Mouse (Mus musculus): ENCODE results near the gene Fn1. TPM values are rescaled to one million over a fixed set of nuclear protein-coding genes. Genes with fewer than 3 reads are reported as not detected.

The Fn1 gene
- total and polyA plus RNA-seq, 3 experiments: 40.5 to 95.9 (median 58.2) TPM

DNA sequence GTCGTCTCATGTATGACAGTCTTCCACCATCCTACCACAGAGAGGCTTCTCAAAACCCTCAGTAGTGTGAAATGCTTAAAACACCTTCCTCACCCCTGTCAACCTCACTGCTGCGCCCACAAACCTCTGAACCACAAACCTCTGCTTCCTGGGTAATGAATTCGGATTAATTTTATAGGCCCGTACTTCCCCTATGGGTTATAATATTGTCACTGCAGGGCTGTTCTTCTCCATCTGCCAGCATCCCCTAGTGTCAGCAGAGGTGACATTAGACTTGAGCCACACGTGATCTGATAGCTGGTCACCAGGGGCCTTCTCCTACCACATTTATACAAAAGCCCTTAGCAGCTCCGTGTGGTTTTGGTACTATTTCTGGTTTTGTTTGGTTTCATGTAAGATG, 76.2 kb downstream of the Fn1 start:
- Histone ChIP-seq H3K79me2 (replicated peaks; ENCODE audit: control insufficient read depth, insufficient read depth, low read length) (no peaks in the 10 kb centered on the region), H3K4me3 (no peak overlapping the region), H3K4me1 (ENCODE audit: control insufficient read depth, insufficient read depth, low read length) (no peaks in the 10 kb centered on the region), H3K36me3 (ENCODE audit: control insufficient read depth, insufficient read depth, low read length) (no peaks in the 10 kb centered on the region), H3K27me3 (ENCODE audit: control insufficient read depth, insufficient read depth, low read length) (no peaks in the 10 kb centered on the region), H3K27ac (no peak overlapping the region), H3K9ac (ENCODE audit: low read depth, low read length) (no peak overlapping the region)
- WGBS: 93% methylated on average over 6 of the region's 6 CpGs
- no peak for TF ChIP-seq CTCF (IDR thresholded peaks at IDR 0.05)
- TF ChIP-seq POLR2A (IDR thresholded peaks at IDR 0.05; ENCODE audit: insufficient read depth, low read depth, low read length): no peak
- TF ChIP-seq EP300 (IDR thresholded peaks at IDR 0.05; ENCODE audit: insufficient read depth, low read depth, low read length): no peak
- intact Hi-C loops (cut with DNase I): no loop called here
- no peak for DNase-seq

DNA sequence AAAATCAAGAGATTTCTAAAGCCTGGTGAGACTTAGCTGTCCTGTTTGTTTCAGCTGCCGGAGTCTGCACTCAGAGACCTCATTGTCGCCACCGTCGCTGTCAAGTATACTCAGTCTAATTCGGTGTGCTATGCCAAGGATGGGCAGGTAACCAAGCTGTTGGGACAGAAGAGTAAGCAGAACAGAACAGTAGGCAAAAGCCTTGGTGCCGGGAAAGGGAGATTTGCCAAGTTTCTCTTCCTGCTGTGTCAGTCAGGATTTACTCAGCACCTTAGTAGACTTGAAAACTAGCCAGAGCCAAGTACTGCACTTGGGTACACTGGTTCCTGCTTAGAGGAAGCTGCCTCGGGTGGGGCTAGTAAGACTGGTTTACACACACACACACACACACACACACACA, 77.0 kb downstream of the Fn1 start:
- Histone ChIP-seq H3K27me3 (ENCODE audit: control insufficient read depth, insufficient read depth, low read length) (no peaks in the 10 kb centered on the region), H3K36me3 (ENCODE audit: control insufficient read depth, insufficient read depth, low read length) (no peaks in the 10 kb centered on the region), H3K9ac (ENCODE audit: low read depth, low read length) (no peak overlapping the region), H3K4me1 (ENCODE audit: control insufficient read depth, insufficient read depth, low read length) (no peaks in the 10 kb centered on the region), H3K27ac (no peak overlapping the region), H3K4me3 (no peak overlapping the region), H3K79me2 (replicated peaks; ENCODE audit: control insufficient read depth, insufficient read depth, low read length) (no peaks in the 10 kb centered on the region)
- 78% methylated on average over 7 of the region's 7 CpGs for WGBS
- peak in 1 of 2 experiments; percentile 4 for DNase-seq
- TF ChIP-seq POLR2A (IDR thresholded peaks at IDR 0.05; ENCODE audit: insufficient read depth, low read depth, low read length) (no peak), EP300 (IDR thresholded peaks at IDR 0.05; ENCODE audit: insufficient read depth, low read depth, low read length) (no peak), CTCF (IDR thresholded peaks at IDR 0.05) (no peak)
- intact Hi-C loops (cut with DNase I): no loop called here

DNA sequence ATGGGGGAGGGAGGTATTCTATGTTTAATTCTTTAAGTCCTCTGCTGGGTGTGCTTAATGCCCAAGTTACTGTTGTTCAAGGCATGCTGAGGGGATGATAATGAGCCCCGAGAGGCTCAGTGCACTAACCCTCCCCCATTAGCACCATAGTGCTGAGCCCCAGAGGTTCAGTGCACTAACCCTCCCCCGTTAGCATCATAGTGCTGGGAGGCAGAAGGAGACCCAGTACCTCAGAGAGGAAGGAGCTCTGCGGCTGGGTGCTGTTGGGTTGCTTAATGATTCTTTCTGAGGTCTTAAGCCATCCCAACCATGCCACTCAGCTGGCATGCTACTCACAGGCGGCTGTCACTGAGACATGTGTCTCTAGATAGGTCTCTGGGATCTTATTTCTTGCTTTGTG, 82.9 kb downstream of the Fn1 start:
- no peaks in the 10 kb centered on the region for H3K36me3 ChIP-seq (ENCODE audit: control insufficient read depth, insufficient read depth, low read length)
- WGBS: 90% methylated on average over 4 of the region's 4 CpGs
- TF ChIP-seq POLR2A (IDR thresholded peaks at IDR 0.05; ENCODE audit: insufficient read depth, low read depth, low read length): no peak
- TF ChIP-seq CTCF (IDR thresholded peaks at IDR 0.05): no peak
- no peak for TF ChIP-seq EP300 (IDR thresholded peaks at IDR 0.05; ENCODE audit: insufficient read depth, low read depth, low read length)
- H3K4me1 ChIP-seq (ENCODE audit: control insufficient read depth, insufficient read depth, low read length): no peaks in the 10 kb centered on the region
- no peak for DNase-seq
- no peak overlapping the region for H3K27ac ChIP-seq
- H3K27me3 ChIP-seq (ENCODE audit: control insufficient read depth, insufficient read depth, low read length): no peaks in the 10 kb centered on the region
- intact Hi-C loops (cut with DNase I): no loop called here
- H3K79me2 ChIP-seq (replicated peaks; ENCODE audit: control insufficient read depth, insufficient read depth, low read length): no peaks in the 10 kb centered on the region
- H3K4me3 ChIP-seq: no peak overlapping the region
- no peak overlapping the region for H3K9ac ChIP-seq (ENCODE audit: low read depth, low read length)

DNA sequence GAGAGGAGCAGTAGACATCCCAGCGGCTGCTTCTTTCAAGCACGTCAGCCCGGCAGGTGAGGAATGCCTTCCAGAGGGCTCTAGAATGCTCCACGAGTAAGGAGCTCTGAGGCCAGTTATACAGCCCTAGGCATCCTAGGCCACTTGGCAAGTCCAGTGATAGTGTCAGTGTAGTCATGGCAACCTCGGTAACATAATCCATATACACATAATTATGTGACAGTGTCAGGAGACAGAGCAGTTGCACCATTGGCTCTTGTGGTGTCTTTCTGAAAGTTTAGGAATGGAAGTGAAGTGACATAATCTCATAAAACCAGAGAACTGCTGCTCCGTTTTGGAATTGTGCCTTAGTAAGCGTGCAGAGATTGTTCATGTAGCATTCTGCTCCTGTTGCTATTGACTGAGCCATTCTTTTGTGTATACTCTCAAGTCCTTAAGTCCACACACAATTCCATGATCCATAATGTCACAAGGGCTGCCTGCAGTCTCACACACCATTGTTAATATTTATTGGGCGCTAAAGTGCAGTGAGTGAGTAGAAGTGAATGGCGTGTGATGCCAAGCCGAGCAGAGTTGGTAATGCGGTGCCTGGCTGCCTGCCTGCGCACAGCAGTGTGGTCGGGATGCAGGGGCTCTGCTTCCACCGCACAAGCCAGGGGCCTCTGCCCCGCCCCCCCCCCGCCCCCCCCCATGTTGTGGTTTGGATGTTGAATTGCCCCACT, 85.0 kb downstream of the Fn1 start:
- no peak overlapping the region for H3K9ac ChIP-seq (ENCODE audit: low read depth, low read length)
- H3K27me3 ChIP-seq (ENCODE audit: control insufficient read depth, insufficient read depth, low read length): no peaks in the 10 kb centered on the region
- H3K4me3 ChIP-seq: no peak overlapping the region
- no peak for DNase-seq
- no peaks in the 10 kb centered on the region for H3K4me1 ChIP-seq (ENCODE audit: control insufficient read depth, insufficient read depth, low read length)
- intact Hi-C loops (cut with DNase I): no loop called here
- WGBS: 83% methylated on average over 16 of the region's 16 CpGs
- TF ChIP-seq EP300 (IDR thresholded peaks at IDR 0.05; ENCODE audit: insufficient read depth, low read depth, low read length) (no peak), CTCF (IDR thresholded peaks at IDR 0.05) (no peak), POLR2A (IDR thresholded peaks at IDR 0.05; ENCODE audit: insufficient read depth, low read depth, low read length) (no peak)
- H3K79me2 ChIP-seq (replicated peaks; ENCODE audit: control insufficient read depth, insufficient read depth, low read length): no peaks in the 10 kb centered on the region
- H3K36me3 ChIP-seq (ENCODE audit: control insufficient read depth, insufficient read depth, low read length): no peaks in the 10 kb centered on the region
- H3K27ac ChIP-seq: no peak overlapping the region

DNA sequence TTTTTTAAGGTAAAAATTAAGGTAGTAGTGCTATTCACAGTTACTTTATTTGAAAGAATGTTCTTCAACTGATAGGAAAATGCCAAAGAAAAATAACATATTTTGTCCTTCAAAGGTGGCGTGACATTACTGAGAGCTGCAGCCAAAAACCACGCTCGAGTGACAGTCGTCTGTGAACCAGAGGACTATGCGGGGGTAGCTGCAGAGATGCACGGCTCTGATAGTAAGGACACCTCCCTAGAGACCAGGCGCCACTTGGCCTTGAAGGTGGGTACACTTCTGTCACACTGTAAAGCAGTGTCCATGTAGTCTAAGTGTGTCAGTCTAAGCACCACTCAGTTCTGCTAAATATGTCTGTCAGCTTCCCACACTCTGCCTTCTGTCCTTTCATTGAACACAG, 88.7 kb downstream of the Fn1 start:
- intact Hi-C loops (cut with DNase I): no loop called here
- H3K4me1 ChIP-seq (ENCODE audit: control insufficient read depth, insufficient read depth, low read length): no peaks in the 10 kb centered on the region
- H3K36me3 ChIP-seq (ENCODE audit: control insufficient read depth, insufficient read depth, low read length): no peaks in the 10 kb centered on the region
- no peaks in the 10 kb centered on the region; the same call in 1 of the 2 replicates for H3K79me2 ChIP-seq (replicated peaks; ENCODE audit: control insufficient read depth, insufficient read depth, low read length)
- no peak for DNase-seq
- WGBS: 95% methylated on average over 7 of the region's 7 CpGs
- H3K27me3 ChIP-seq (ENCODE audit: control insufficient read depth, insufficient read depth, low read length): no peaks in the 10 kb centered on the region
- no peak overlapping the region for H3K27ac ChIP-seq
- no peak overlapping the region for H3K9ac ChIP-seq (ENCODE audit: low read depth, low read length)
- TF ChIP-seq EP300 (IDR thresholded peaks at IDR 0.05; ENCODE audit: insufficient read depth, low read depth, low read length): no peak
- no peak for TF ChIP-seq POLR2A (IDR thresholded peaks at IDR 0.05; ENCODE audit: insufficient read depth, low read depth, low read length)
- no peak overlapping the region for H3K4me3 ChIP-seq

DNA sequence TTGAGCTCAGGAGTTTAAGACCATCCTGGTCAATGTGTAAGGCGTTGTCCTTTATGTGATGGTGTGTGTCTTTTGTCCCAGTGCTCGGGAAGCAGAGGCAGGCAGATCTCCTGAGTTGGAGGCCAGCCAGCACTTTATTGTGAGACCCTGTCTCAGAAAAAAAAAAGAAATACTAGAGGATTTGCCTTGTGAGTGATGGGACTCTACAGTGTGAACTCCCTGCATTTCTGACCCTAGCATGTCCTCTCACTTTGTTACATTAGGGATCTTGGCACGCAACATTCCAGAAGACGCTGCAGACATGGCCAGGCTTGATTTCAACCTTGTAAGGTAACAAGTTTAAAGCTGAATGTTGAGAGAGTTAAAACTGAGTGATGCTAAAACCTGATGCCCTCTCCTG, 92.4 kb downstream of the Fn1 start:
- no peak overlapping the region for H3K9ac ChIP-seq (ENCODE audit: low read depth, low read length)
- TF ChIP-seq EP300 (IDR thresholded peaks at IDR 0.05; ENCODE audit: insufficient read depth, low read depth, low read length) (no peak), POLR2A (IDR thresholded peaks at IDR 0.05; ENCODE audit: insufficient read depth, low read depth, low read length) (no peak), CTCF (IDR thresholded peaks at IDR 0.05) (no peak)
- peaks cover 5% of the 10 kb centered on the region for H3K36me3 ChIP-seq (ENCODE audit: control insufficient read depth, insufficient read depth, low read length)
- H3K79me2 ChIP-seq (replicated peaks; ENCODE audit: control insufficient read depth, insufficient read depth, low read length): no peaks in the 10 kb centered on the region; the same call in 1 of the 2 replicates
- peaks cover 5% of the 10 kb centered on the region for H3K4me1 ChIP-seq (ENCODE audit: control insufficient read depth, insufficient read depth, low read length)
- 96% methylated on average over 4 of the region's 4 CpGs for WGBS
- H3K27me3 ChIP-seq (ENCODE audit: control insufficient read depth, insufficient read depth, low read length): no peaks in the 10 kb centered on the region
- no peak for DNase-seq
- H3K4me3 ChIP-seq: no peak overlapping the region
- no peak overlapping the region for H3K27ac ChIP-seq
- intact Hi-C loops (cut with DNase I): no loop called here

Measured in heart, adult 2 months (tissue).